Mouse (Mus musculus): ENCODE measurements around the gene Dhx32.

GRCm38 (mm10) chr7:133676002-133676401 is 106.5 kb downstream of the Dhx32 start:
- TF ChIP-seq POLR2A (IDR thresholded peaks at IDR 0.05; ENCODE audit: low read depth, low read length) (no peak), CTCF (IDR thresholded peaks at IDR 0.05; ENCODE audit: extremely low read depth, insufficient read length, insufficient replicate concordance, low read depth, low read length) (peak; percentile 23; the same call in 1 of the 2 replicates)
